Mouse (Mus musculus) left cerebral cortex, postnatal 25 days (tissue): ENCODE measurements around the gene Oas1d. TPM values are rescaled to one million over a fixed set of nuclear protein-coding genes. Genes with fewer than 3 reads are reported as not detected.
"Not testable (repeated sequence)": the region's sequence is repeated elsewhere in the genome, so short reads cannot be mapped to it uniquely, and the experiment has no call there.

ENCODE experiments used
- DNase-seq, 2 experiments: peaks; one replicate each; pipeline ENCODE4 v3.0.0; 2022; ENCODE audit warnings: low spot score in 2 of 2, mixed read lengths in 1 of 2
- intact Hi-C: fragments of 180-260 bp; cut with DNase I; formaldehyde crosslinking; loops from one replicate; pipeline ENCODE4 v1.15.1; 2025
- total RNA-seq, 2 experiments: library from RNA; stranded (reverse); gene quantifications; 2 replicates each; pipeline ENCODE4 v1.2.3; 2021

Oas1d gene
- total RNA-seq, result not detected

GRCm38 (mm10) chr5:120914204-120914603 is at the start of gene Oas1d:
Oas1d (plus strand) TSS chr5:120914536.
- DNase-seq, intact Hi-C loops: not testable (repeated sequence)

DNA sequence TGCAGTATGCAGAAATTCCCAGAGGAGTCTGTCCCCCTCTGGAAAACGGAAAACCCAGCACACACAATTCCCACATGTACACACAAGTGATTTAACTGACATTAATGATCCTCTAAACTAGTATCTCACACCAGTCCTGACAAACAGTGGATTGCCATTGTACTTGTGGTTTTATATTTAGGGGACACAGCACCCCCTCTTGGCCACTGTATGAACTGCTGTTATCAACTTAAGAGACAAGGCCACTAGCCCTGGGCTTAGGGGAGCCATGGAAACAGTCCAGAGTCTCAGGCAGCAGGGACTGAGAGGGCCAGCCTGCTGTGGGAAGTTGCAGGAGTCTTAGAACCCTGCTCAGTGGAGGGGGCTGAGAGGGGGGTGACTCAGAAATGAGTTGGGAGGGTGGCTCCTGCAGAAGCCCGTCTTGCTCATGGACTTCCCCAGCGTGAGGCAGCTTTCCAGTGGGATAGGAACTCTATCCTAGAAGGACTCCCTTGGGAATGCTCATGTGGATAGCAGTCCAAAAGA is 48.9 kb upstream of the Oas1d start:
- intact Hi-C loops, result no loop called here
- no peak for DNase-seq

- intact Hi-C loops, result no loop called here
- DNase-seq, result no peak
These were observed 44.8 kb upstream of the Oas1d start for GRCm38 (mm10) chr5:120869436-120870015.

GRCm38 (mm10) chr5:120870081-120870480 is 44.3 kb upstream of the Oas1d start:
- intact Hi-C loops, result no loop called here
- DNase-seq, result no peak

- DNase-seq, result peak; percentile 9 to 21
These were observed 43.6 kb upstream of the Oas1d start for GRCm38 (mm10) chr5:120870782-120871181.

GRCm38 (mm10) chr5:120871469-120871868 is 42.9 kb upstream of the Oas1d start:
- intact Hi-C loops, result no loop called here
- no peak for DNase-seq

More at GRCm38 (mm10) chr5:120870782-120871181, 43.6 kb upstream of the Oas1d start:
- intact Hi-C loops, result no loop called here

- intact Hi-C loops, result not testable (repeated sequence)
These were observed 37.5 kb upstream of the Oas1d start for GRCm38 (mm10) chr5:120876839-120877238.

DNA sequence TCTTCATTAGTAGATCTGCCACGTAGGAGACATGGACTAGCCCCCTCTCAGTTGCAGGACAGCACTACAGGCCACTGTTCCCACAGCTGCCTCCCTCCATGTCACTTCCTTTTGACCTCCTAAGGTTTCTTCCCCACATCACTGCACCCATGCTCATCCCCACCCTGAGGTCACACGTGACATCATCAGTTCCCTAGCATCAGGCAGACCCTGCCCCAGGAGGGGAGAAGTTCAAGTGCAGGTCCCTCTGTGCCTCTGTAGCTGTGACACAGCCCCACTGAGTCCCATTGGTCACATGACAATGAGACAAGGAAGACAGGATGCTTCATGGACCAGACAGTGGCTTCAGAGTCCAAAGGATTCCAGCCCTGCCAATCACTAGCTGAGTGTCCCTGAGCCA is 36.9 kb upstream of the Oas1d start:
- intact Hi-C loops, DNase-seq: not testable (repeated sequence)

More at GRCm38 (mm10) chr5:120876839-120877238, 37.5 kb upstream of the Oas1d start:
- not testable (repeated sequence) for DNase-seq

DNA sequence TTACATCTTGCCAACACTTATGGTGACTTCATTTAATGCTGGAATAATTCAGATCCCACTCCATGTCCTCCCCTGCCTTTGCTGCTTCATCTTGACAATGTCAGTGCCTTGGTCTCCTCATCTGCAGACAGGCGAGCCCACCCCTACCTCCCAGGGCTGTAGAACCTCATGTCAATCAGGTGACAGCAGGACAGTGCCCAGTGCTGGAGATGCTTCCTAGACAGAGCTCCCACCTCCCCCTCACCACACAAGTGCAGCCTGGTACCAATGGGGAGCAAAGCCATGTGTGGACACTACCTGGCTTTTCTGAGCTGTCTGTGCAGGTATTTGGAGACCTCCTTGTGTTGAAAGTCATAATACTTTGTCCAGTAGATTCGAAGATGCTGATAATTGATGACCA is 35.5 kb upstream of the Oas1d start:
- DNase-seq, result not testable (repeated sequence)
- intact Hi-C loops, result loop anchor here (2.0 kb wide), 1 partner anchor 20 kb away; no protein-coding TSS in a partner anchor

DNA sequence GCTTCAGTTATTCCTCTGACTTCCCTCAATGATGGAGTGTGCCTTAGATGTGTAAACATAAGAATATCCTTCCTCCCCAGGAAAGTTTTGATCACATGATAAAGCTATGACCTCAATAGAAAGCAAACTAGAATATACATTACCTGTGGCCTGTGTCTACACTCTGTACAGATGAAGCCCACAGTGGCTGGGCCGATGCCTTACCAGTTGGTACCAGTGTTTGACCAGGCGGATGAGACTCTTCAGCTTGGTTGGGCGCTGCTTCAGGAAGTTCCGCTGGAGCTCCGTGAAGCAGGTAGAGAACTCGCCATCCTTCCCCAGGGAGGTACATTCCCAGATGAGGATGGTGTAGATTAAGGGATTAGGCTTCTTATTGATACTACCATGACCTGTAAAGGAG is 32.7 kb upstream of the Oas1d start:
- intact Hi-C loops, DNase-seq: not testable (repeated sequence)

GRCm38 (mm10) chr5:120887413-120887812 is 26.9 kb upstream of the Oas1d start, which contains the start of gene Oas1g:
Oas1g (minus strand) TSS chr5:120887613.
- intact Hi-C loops, result loop anchor here (2.0 kb wide), 1 partner anchor 15 kb away; no protein-coding TSS in a partner anchor
- DNase-seq, result not testable (repeated sequence)

GRCm38 (mm10) chr5:120887831-120888230 is 26.5 kb upstream of the Oas1d start:
- no peak for DNase-seq
- intact Hi-C loops, result loop anchor here (2.0 kb wide), 2 partner anchors 15 to 25 kb away; no protein-coding TSS in a partner anchor

- DNase-seq, result not testable (repeated sequence)
- intact Hi-C loops, result loop anchor here (2.0 kb wide), 1 partner anchor 24 kb away; no protein-coding TSS in a partner anchor
These were observed 26.0 kb upstream of the Oas1d start for GRCm38 (mm10) chr5:120888294-120888815.

- no peak for DNase-seq
- intact Hi-C loops, result no loop called here
These were observed 24.3 kb upstream of the Oas1d start for GRCm38 (mm10) chr5:120890026-120890425.

DNA sequence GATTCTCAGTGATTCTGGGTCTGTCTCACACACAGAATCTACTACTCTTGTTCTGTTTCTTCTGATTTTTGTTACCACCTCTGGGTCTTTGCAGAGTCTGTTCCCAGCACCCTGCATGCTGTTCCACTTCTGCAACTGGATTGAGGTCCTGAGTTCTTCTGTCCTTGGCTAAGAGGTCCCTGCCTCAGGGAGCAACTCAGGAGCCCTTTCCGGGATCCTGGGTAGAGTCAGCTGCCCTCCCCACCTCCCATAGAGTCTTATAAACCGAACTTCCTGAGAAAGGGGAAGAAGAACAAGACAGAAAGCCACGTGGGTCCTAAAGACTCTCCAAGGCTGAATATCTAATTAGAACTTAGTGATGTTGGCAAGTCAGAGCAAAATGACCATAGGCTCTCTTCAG is 23.3 kb upstream of the Oas1d start:
- no peak for DNase-seq
- intact Hi-C loops, result no loop called here

GRCm38 (mm10) chr5:120891566-120892242 is 22.6 kb upstream of the Oas1d start:
- not testable (repeated sequence) for DNase-seq
- intact Hi-C loops, result loop anchor here (1.0 kb wide), 1 partner anchor 106 kb away; no protein-coding TSS in a partner anchor

GRCm38 (mm10) chr5:120892243-120892660 is 22.1 kb upstream of the Oas1d start:
- intact Hi-C loops, result loop anchor here (1.0 kb wide), 1 partner anchor 107 kb away; no protein-coding TSS in a partner anchor
- no peak for DNase-seq

DNA sequence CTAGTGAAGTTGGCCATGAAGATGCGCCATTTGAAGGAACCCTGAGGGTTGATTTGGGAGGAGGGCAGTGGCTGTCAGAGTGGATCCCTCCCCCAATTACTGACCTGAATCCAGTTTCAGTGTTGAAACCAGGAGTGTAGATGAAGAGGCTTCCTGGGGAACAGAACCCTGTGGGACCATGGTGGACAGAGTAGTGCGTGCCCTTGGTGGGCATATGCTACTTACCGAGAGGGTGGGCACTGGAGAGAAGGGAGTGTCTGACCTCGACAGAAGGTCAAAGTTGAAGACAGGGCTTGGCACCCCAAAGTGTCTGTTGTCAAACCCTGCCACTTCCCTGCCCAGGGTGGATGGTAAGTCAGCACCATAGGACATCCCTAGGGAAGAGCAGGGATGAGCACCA is 20.5 kb upstream of the Oas1d start:
- DNase-seq, intact Hi-C loops: not testable (repeated sequence)

DNA sequence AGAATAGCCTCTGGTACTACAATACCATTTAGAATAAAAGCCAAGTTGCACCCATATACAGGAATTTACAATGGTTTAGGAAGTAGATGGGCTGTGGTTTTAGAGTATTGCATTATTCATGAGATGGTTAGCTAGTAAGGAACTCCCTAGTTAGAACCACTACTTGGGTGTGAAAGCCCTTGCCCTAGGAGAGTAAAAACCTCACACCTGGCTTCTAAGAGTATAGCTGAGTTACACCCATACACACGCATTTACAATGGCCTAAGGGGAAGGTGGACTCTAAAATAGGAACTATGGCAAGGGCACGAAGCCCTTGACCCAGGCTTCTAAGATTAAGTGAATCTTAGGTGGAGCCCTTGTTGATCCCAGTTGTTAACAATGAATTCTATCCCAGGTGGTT is 19.6 kb upstream of the Oas1d start:
- DNase-seq, intact Hi-C loops: not testable (repeated sequence)

DNA sequence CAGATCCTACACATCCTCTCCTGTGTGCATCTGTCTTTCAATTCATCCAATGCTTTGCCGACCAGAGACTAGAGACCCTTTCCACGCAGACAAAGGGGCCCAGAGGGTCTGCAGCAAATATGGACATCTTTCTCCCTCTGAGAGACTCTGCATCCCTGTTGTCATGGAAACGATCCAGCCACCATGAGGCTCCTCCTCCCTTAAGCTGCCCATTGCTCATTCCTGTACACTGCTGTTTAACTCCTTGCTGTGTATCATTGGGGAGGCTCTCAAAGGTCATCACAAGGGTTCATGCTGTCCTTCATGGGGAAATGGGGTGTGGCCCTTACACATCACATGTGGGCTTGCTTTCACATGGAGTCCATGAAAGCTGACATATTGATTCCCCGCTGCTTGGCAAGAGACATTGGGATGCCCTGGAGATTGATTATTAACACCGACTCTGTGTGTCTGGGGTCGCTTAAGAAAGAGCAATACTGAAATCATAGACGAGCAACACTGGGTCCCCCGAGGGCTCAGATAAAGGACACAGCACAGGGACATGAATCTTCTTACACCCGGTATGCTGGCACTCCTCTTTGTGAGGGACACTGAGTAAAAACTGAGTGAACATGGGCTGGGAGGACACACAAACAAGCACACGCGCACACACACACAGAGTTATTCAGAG is 19.0 kb upstream of the Oas1d start:
- DNase-seq, result no peak

More for the DNA sequence above, 19.0 kb upstream of the Oas1d start:
- intact Hi-C loops, result no loop called here
